Mouse (Mus musculus) sigmoid colon, adult 10 weeks (tissue): ENCODE results near the gene Olfr784. TPM values are rescaled to one million over a fixed set of nuclear protein-coding genes. Genes with fewer than 3 reads are reported as not detected.

Source experiments
- polyA plus RNA-seq: library from polyadenylated mRNA; stranded (reverse); fragments of 350-450 nt; fragmentation: Illumina TruSeq; extraction: RNeasy Lipid Tissue Mini Kit (QIAGEN cat#74804); gene quantifications from one replicate; pipeline ENCODE4 v1.2.3, GENCODE M21; 2014; ENCODE audit warnings: low read depth, low replicate concordance

The Olfr784 gene
- polyA plus RNA-seq, result not detected

DNA sequence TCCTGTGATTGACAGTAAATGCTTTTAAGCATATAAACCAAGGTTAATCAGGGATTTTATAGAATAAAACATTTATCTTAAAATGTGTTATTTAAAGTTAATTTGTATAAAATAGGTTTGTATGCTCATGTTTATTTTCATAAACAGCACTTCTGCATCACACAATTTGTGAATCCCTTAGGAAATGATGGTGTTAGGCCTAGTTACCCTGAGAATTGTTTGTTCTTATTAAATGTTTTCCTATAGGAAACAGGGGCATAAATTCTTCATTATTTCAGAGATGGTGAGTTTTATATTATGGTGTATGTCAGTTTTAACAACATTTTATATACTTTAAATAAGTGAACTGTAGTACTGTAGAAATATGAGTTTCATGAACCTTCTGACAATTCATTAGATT lies at the start of gene Olfr784:
Gene Olfr784 (plus strand): TSS at position 301 of the 400 bp plus-strand sequence.

GRCm38 (mm10) chr10:129348550-129348949 lies 35.3 kb upstream of the Olfr784 start, which contains the start of gene Olfr782:
Gene Olfr782, plus strand, starts transcription at chr10:129348850.

DNA sequence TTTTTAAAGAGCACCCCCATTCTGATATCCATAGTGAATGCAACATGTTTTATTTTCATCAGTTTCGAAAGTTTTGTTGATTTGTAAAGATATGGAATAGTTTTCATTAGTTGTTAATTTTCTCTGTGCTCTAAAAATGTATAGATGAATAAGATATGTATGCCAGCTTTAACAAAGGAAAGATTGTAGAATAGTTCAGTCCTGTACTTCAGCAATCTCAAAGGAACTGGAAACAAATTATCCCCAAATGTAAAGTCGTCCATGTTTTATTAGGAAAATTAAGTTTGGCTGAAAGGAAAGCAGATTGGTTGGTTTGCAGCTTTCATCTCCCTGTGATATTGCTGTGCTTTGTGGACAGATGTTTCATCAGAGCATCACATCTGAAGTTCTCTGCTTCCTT lies 21.2 kb downstream of the Olfr784 start, which contains the start of gene Olfr785:
Gene Olfr785 (plus strand): TSS at position 301 of the 400 bp plus-strand sequence.

DNA sequence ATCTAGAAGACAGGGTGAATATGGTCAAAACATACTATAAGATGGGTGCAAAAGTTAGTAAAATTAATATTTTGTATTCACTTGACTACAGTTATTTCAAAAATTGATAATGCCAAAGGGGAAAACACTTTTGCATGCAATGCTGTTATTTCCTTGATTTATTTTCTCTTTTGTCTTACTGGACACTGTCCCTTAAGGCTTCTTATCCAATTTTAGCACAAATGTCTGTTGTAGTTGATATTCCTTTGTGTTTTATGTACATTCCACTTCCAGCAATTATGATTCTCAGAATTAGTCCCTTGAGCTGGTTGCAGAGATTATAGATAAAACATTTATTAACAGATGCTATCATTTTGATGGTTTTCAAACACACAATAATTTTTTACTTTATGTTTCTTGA lies 43.1 kb downstream of the Olfr784 start, which contains the start of gene Olfr786:
Gene Olfr786 (plus strand): TSS at position 301 of the 400 bp plus-strand sequence.

Other genes starting within 250 kb of the Olfr784 start
- gene Olfr770, start 245.1 kb upstream of the Olfr784 start, polyA plus RNA-seq, result not detected
- not detected for gene Olfr771, start 219.3 kb upstream of the Olfr784 start, polyA plus RNA-seq
- gene Olfr772, start 206.2 kb upstream of the Olfr784 start, polyA plus RNA-seq, result not detected
- gene Olfr773, start 196.7 kb upstream of the Olfr784 start, polyA plus RNA-seq, result not detected
- not detected for gene Olfr774, start 147.9 kb upstream of the Olfr784 start, polyA plus RNA-seq
- not detected for gene Olfr775, start 135.7 kb upstream of the Olfr784 start, polyA plus RNA-seq
- gene Olfr776, start 125.0 kb upstream of the Olfr784 start, polyA plus RNA-seq, result not detected
- gene Olfr777, start 112.6 kb upstream of the Olfr784 start, polyA plus RNA-seq, result not detected
- not detected for gene Olfr780, start 66.0 kb upstream of the Olfr784 start, polyA plus RNA-seq
- not detected for gene Olfr781, start 55.2 kb upstream of the Olfr784 start, polyA plus RNA-seq
- not detected for gene Olfr782, start 35.2 kb upstream of the Olfr784 start, polyA plus RNA-seq
- gene Olfr785, start 21.3 kb downstream of the Olfr784 start, polyA plus RNA-seq, result not detected
- gene Olfr786, start 43.2 kb downstream of the Olfr784 start, polyA plus RNA-seq, result not detected
- gene Olfr787, start 77.8 kb downstream of the Olfr784 start, polyA plus RNA-seq, result not detected
- gene Olfr788, start 86.9 kb downstream of the Olfr784 start, polyA plus RNA-seq, result not detected
- gene Olfr789, start 100.7 kb downstream of the Olfr784 start, polyA plus RNA-seq, result not detected
- gene Olfr790, start 114.4 kb downstream of the Olfr784 start, polyA plus RNA-seq, result not detected
- gene Olfr791, start 137.7 kb downstream of the Olfr784 start, polyA plus RNA-seq, result not detected
- gene Olfr792, start 155.1 kb downstream of the Olfr784 start, polyA plus RNA-seq, result not detected
- not detected for gene Olfr794, start 183.6 kb downstream of the Olfr784 start, polyA plus RNA-seq
- gene Olfr796, start 228.5 kb downstream of the Olfr784 start, polyA plus RNA-seq, result not detected
- not detected for gene Olfr798, start 243.9 kb downstream of the Olfr784 start, polyA plus RNA-seq